Mouse (Mus musculus): ENCODE results near the gene Rtl1.

Rtl1 gene

GRCm38 (mm10) chr12:109560111-109560695, 39.9 kb downstream of the Rtl1 start:
- no peak for DNase-seq

GRCm38 (mm10) chr12:109558891-109559487, 41.1 kb downstream of the Rtl1 start:
- DNase-seq = no peak

GRCm38 (mm10) chr12:109558226-109558824, 41.8 kb downstream of the Rtl1 start:
- no peak for DNase-seq

GRCm38 (mm10) chr12:109555837-109556409, 44.2 kb downstream of the Rtl1 start:
- DNase-seq = no peak

GRCm38 (mm10) chr12:109553568-109553967, 46.6 kb downstream of the Rtl1 start:
- DNase-seq = no peak

GRCm38 (mm10) chr12:109552754-109553525, 47.2 kb downstream of the Rtl1 start:
- no peak for DNase-seq

- no peak for DNase-seq
Observed at GRCm38 (mm10) chr12:109551771-109552170, 48.4 kb downstream of the Rtl1 start.

- no peak for DNase-seq
Observed at GRCm38 (mm10) chr12:109547085-109547484, 53.0 kb downstream of the Rtl1 start.

- DNase-seq = peak; percentile 27
Observed at GRCm38 (mm10) chr12:109545875-109546732, 54.0 kb downstream of the Rtl1 start.

GRCm38 (mm10) chr12:109543281-109543923, 56.7 kb downstream of the Rtl1 start:
- DNase-seq = peak; percentile 46

- peak; percentile 85 for DNase-seq
Observed at GRCm38 (mm10) chr12:109542635-109543249, 57.4 kb downstream of the Rtl1 start.

GRCm38 (mm10) chr12:109542011-109542410, 58.1 kb downstream of the Rtl1 start:
- DNase-seq = peak; percentile 60

GRCm38 (mm10) chr12:109541540-109541899, 58.6 kb downstream of the Rtl1 start:
- DNase-seq = no peak

- peak; percentile 90 for DNase-seq
Observed at GRCm38 (mm10) chr12:109540739-109541539, 59.2 kb downstream of the Rtl1 start.

- DNase-seq = peak; percentile 62
Observed at GRCm38 (mm10) chr12:109539950-109540349, 60.2 kb downstream of the Rtl1 start.
